Mouse (Mus musculus) bone marrow macrophage, adult 2 months (primary cell): Measurements from ENCODE around the gene Col6a2. TPM values are rescaled to one million over a fixed set of nuclear protein-coding genes. Genes with fewer than 3 reads are reported as not detected.

ENCODE experiments used
- H3K27ac ChIP-seq: 2 replicates; pipeline ENCODE4 v1.5.1; 2012; ENCODE audit warnings: low read depth, low read length; ENCODE audit not compliant: insufficient read depth
- H3K4me1 ChIP-seq: 2 replicates; pipeline ENCODE4 v1.6.1; 2012; ENCODE audit warnings: low read length; ENCODE audit not compliant: control insufficient read depth, insufficient read depth
- H3K4me3 ChIP-seq: 2 replicates; pipeline ENCODE4 v1.5.1; 2012; ENCODE audit warnings: mild to moderate bottlenecking, low read length, moderate library complexity; ENCODE audit not compliant: insufficient read depth
- CTCF ChIP-seq: IDR thresholded peaks from 2 replicates; pipeline ENCODE4 v1.5.1; 2012; ENCODE audit warnings: low read depth, mild to moderate bottlenecking, low read length, moderate library complexity
- POLR2A ChIP-seq: IDR thresholded peaks from 2 replicates; pipeline ENCODE4 v1.6.1; 2012; ENCODE audit warnings: mild to moderate bottlenecking, low read depth, low read length, borderline replicate concordance
- polyA plus RNA-seq: library from polyadenylated mRNA; stranded (reverse); fragments of >200 nt; gene quantifications from 2 replicates; pipeline ENCODE4 v1.2.4, GENCODE M21; 2012; ENCODE audit not compliant: missing spikeins, insufficient read depth, insufficient read length

Col6a2 gene
- polyA plus RNA-seq, 1 experiment, result 3.1 TPM

GRCm38 (mm10) chr10:76650662-76651342 lies 27.4 kb upstream of the Col6a2 start:
- H3K4me3 ChIP-seq, result no peak overlapping the region
- no peak overlapping the region for H3K27ac ChIP-seq
- H3K4me1 ChIP-seq, result no peaks in the 10 kb centered on the region
- TF ChIP-seq CTCF, result no peak
- TF ChIP-seq POLR2A, result no peak

GRCm38 (mm10) chr10:76648738-76649137 lies 25.3 kb upstream of the Col6a2 start:
- Histone ChIP-seq H3K4me3 (no peak overlapping the region), H3K4me1 (no peaks in the 10 kb centered on the region), H3K27ac (no peak overlapping the region)
- TF ChIP-seq POLR2A (no peak), CTCF (no peak)

- TF ChIP-seq CTCF (no peak), POLR2A (no peak)
- Histone ChIP-seq H3K4me3 (no peak overlapping the region), H3K27ac (no peak overlapping the region), H3K4me1 (no peaks in the 10 kb centered on the region)
These were observed 24.0 kb upstream of the Col6a2 start for GRCm38 (mm10) chr10:76647390-76647789.

- no peak for TF ChIP-seq CTCF
- Histone ChIP-seq H3K4me3 (no peak overlapping the region), H3K4me1 (no peaks in the 10 kb centered on the region), H3K27ac (no peak overlapping the region)
These were observed 22.3 kb upstream of the Col6a2 start for GRCm38 (mm10) chr10:76645686-76646085.

GRCm38 (mm10) chr10:76645066-76645465 lies 21.6 kb upstream of the Col6a2 start:
- H3K27ac ChIP-seq, result no peak overlapping the region
- H3K4me1 ChIP-seq, result no peaks in the 10 kb centered on the region
- H3K4me3 ChIP-seq, result no peak overlapping the region
- TF ChIP-seq POLR2A, result no peak
- TF ChIP-seq CTCF, result no peak

- Histone ChIP-seq H3K27ac (no peak overlapping the region), H3K4me3 (no peak overlapping the region), H3K4me1 (no peaks in the 10 kb centered on the region)
- no peak for TF ChIP-seq CTCF
- no peak for TF ChIP-seq POLR2A
These were observed 20.6 kb upstream of the Col6a2 start for GRCm38 (mm10) chr10:76643999-76644398.

- TF ChIP-seq POLR2A (no peak), CTCF (no peak)
- no peak overlapping the region for H3K27ac ChIP-seq
- no peak overlapping the region for H3K4me3 ChIP-seq
- no peaks in the 10 kb centered on the region for H3K4me1 ChIP-seq
These were observed 20.0 kb upstream of the Col6a2 start for GRCm38 (mm10) chr10:76643446-76643845.

GRCm38 (mm10) chr10:76642628-76643434 lies 19.4 kb upstream of the Col6a2 start:
- Histone ChIP-seq H3K4me3 (no peak overlapping the region), H3K27ac (no peak overlapping the region), H3K4me1 (no peaks in the 10 kb centered on the region)
- TF ChIP-seq CTCF (no peak), POLR2A (no peak)

- Histone ChIP-seq H3K4me1 (no peaks in the 10 kb centered on the region), H3K4me3 (no peak overlapping the region), H3K27ac (no peak overlapping the region)
- TF ChIP-seq POLR2A, result no peak
- TF ChIP-seq CTCF, result no peak
These were observed 18.6 kb upstream of the Col6a2 start for GRCm38 (mm10) chr10:76641894-76642627.

GRCm38 (mm10) chr10:76639952-76640351 lies 16.5 kb upstream of the Col6a2 start:
- TF ChIP-seq CTCF (no peak), POLR2A (no peak)
- Histone ChIP-seq H3K4me3 (no peak overlapping the region), H3K4me1 (no peaks in the 10 kb centered on the region), H3K27ac (no peak overlapping the region)
